Mouse (Mus musculus) cortical plate, adult 2 months (tissue): Measurements from ENCODE around the gene 1600014C23Rik. TPM values are rescaled to one million over a fixed set of nuclear protein-coding genes. Genes with fewer than 3 reads are reported as not detected.

Experiments used
- H3K27ac ChIP-seq: fragments of 200-500 bp; 2 replicates; pipeline ENCODE4 v1.5.1; 2012; ENCODE audit warnings: low read length, control low read depth, inconsistent platforms; ENCODE audit not compliant: insufficient read depth
- H3K4me1 ChIP-seq: fragments of 200-500 bp; 2 replicates; pipeline ENCODE4 v1.6.1; 2011; ENCODE audit warnings: low read length; ENCODE audit not compliant: control insufficient read depth, insufficient read depth
- H3K4me3 ChIP-seq: fragments of 200-500 bp; 2 replicates; pipeline ENCODE4 v1.5.1; 2011; ENCODE audit warnings: mild to moderate bottlenecking, low read length, control low read depth; ENCODE audit not compliant: insufficient read depth
- CTCF ChIP-seq: fragments of 200-500 bp; IDR thresholded peaks from 2 replicates; pipeline ENCODE4 v1.5.1; 2011; ENCODE audit warnings: mild to moderate bottlenecking, control low read depth, low read length; ENCODE audit not compliant: insufficient read depth; ENCODE audit errors: extremely low read depth
- POLR2A ChIP-seq: fragments of 200-500 bp; IDR thresholded peaks from 2 replicates; pipeline ENCODE4 v1.6.1; 2011; ENCODE audit warnings: mild to moderate bottlenecking, low read length, control low read depth; ENCODE audit not compliant: insufficient read depth; ENCODE audit errors: extremely low read depth
- polyA plus RNA-seq: library from polyadenylated mRNA; depleted of rRNA; stranded (reverse); fragments of >200 nt; gene quantifications from 2 replicates; pipeline ENCODE4 v1.2.3, GENCODE M21; 2012; rRNA removed

Gene 1600014C23Rik
- polyA plus RNA-seq, 1 experiment, result not detected

DNA sequence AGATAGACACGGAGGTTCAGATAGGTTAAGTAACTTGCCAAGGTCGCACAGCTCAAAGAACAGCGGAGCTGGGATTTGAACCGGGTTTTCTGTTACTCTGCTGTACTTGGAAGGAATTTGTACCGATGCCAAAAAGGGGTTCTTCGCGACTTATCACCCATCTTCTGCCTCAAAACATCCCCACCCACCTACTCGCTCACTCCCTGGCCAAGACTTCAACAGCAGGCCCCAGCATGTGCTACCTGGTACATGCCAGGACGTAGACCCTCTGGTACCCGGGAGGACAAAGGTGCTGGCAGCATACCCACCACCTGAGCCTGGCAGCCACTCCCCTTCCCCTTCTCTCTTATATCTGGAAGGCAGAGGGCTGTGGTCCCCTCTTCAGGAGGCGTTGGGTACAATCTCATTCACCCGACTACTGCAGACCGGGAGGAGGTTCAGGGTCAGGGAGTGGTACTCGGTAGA, 48.9 kb downstream of the 1600014C23Rik start:
- TF ChIP-seq CTCF (no peak), POLR2A (no peak)
- Histone ChIP-seq H3K27ac (peak overlapping the region; percentile 89; the same call in 1 of the 2 replicates), H3K4me3 (peak overlapping the region; percentile 66), H3K4me1 (peaks cover 5% of the 10 kb centered on the region; the same call in 1 of the 2 replicates)

Other genes with a start within 250 kb of the 1600014C23Rik start
- 29.1 and 31.0 TPM in 2 replicates for gene Aars2, start 227.0 kb downstream of the 1600014C23Rik start, polyA plus RNA-seq
- 3.4 and 3.7 TPM in 2 replicates for gene Tcte1, start 210.4 kb downstream of the 1600014C23Rik start, polyA plus RNA-seq
- gene Tmem151b, start 184.2 kb downstream of the 1600014C23Rik start, polyA plus RNA-seq, result 85.7 and 94.1 TPM in 2 replicates
- gene Nfkbie, start 178.1 kb downstream of the 1600014C23Rik start, polyA plus RNA-seq, result 2.1 and 2.3 TPM in 2 replicates
- 52.4 and 52.6 TPM in 2 replicates for gene Slc35b2, start 170.0 kb downstream of the 1600014C23Rik start, polyA plus RNA-seq
- gene Hsp90ab1, start 160.6 kb downstream of the 1600014C23Rik start, polyA plus RNA-seq, result 980 and 997 TPM in 2 replicates
- gene Slc29a1, start 134.2 kb downstream of the 1600014C23Rik start, polyA plus RNA-seq, result 35.9 and 37.6 TPM in 2 replicates
- not detected in 2 replicates for gene Mymx, start 131.7 kb downstream of the 1600014C23Rik start, polyA plus RNA-seq
- gene Capn11, start 74.5 kb downstream of the 1600014C23Rik start, polyA plus RNA-seq, result 0.21 and 2.1 TPM in 2 replicates
- gene Mrpl14, start 47.5 kb downstream of the 1600014C23Rik start, polyA plus RNA-seq, result 57.1 and 63.8 TPM in 2 replicates
- 206 and 219 TPM in 2 replicates for gene Tmem63b, start 46.9 kb downstream of the 1600014C23Rik start, polyA plus RNA-seq